Mouse (Mus musculus) liver, adult 2 months (tissue): Measurements from ENCODE around the gene Ctnnb1. TPM values are rescaled to one million over a fixed set of nuclear protein-coding genes. Genes with fewer than 3 reads are reported as not detected.

Source experiments
- DNase-seq: peaks from one replicate; pipeline ENCODE4 v3.0.0-alpha.2; 2011; ENCODE audit warnings: low read depth, low spot score; ENCODE audit errors: extremely low read depth
- H3K27ac ChIP-seq: fragments of 200-500 bp; replicated peaks from 2 replicates; pipeline ENCODE4 v1.5.1; 2012; ENCODE audit warnings: low read depth, mild to moderate bottlenecking, control low read depth, inconsistent platforms, low read length; ENCODE audit not compliant: insufficient read depth
- H3K27me3 ChIP-seq: fragments of 200-500 bp; 2 replicates; pipeline ENCODE4 v1.6.1; 2012; ENCODE audit warnings: mild to moderate bottlenecking, moderate library complexity, low read length, inconsistent platforms; ENCODE audit not compliant: control insufficient read depth, insufficient read depth
- H3K36me3 ChIP-seq: fragments of 200-500 bp; 2 replicates; pipeline ENCODE4 v1.6.1; 2012; ENCODE audit warnings: low read length, inconsistent platforms; ENCODE audit not compliant: control insufficient read depth, insufficient read depth
- H3K4me1 ChIP-seq: fragments of 200-500 bp; 2 replicates; pipeline ENCODE4 v1.6.1; 2011; ENCODE audit warnings: low read length; ENCODE audit not compliant: control insufficient read depth, insufficient read depth
- H3K4me3 ChIP-seq: fragments of 200-500 bp; 2 replicates; pipeline ENCODE4 v1.5.1; 2011; ENCODE audit warnings: low read depth, mild to moderate bottlenecking, control low read depth, low read length, moderate library complexity; ENCODE audit not compliant: insufficient read depth
- H3K79me2 ChIP-seq: fragments of 200-500 bp; 2 replicates; pipeline ENCODE4 v1.6.1; 2012; ENCODE audit warnings: inconsistent platforms, mild to moderate bottlenecking, low read length, moderate library complexity; ENCODE audit not compliant: control insufficient read depth, insufficient read depth
- H3K9ac ChIP-seq: fragments of 200-500 bp; 2 replicates; pipeline ENCODE4 v1.6.1; 2012; ENCODE audit warnings: low read depth, mild to moderate bottlenecking, control low read depth, inconsistent platforms, low read length
- CTCF ChIP-seq: fragments of 200-500 bp; IDR thresholded peaks from 2 replicates; pipeline ENCODE4 v1.5.1; 2011; ENCODE audit warnings: low read depth, low read length, control low read depth
- POLR2A ChIP-seq: fragments of 200-500 bp; IDR thresholded peaks from 2 replicates; pipeline ENCODE4 v1.6.1; 2011; ENCODE audit warnings: low read length, control low read depth; ENCODE audit not compliant: insufficient read depth; ENCODE audit errors: extremely low read depth
- WGBS: fragments of 180-500 bp; shearing (Covaris S2); methylation state at CpG from one replicate; pipeline ENCODE4 v1.1.7; 2018; 5-methylcytosine and 5-hydroxymethylcytosine counted together
- polyA plus RNA-seq: library from polyadenylated mRNA; depleted of rRNA; stranded (reverse); fragments of >200 nt; gene quantifications from 2 replicates; pipeline ENCODE4 v1.2.3, GENCODE M21; 2012
- total RNA-seq: library from RNA; depleted of rRNA; stranded (reverse); fragments of >200 nt; gene quantifications from 2 replicates; pipeline ENCODE4 v1.2.3, GENCODE M21; 2014

The Ctnnb1 gene
- total and polyA plus RNA-seq, 2 experiments, result 34.3 to 319 TPM

DNA sequence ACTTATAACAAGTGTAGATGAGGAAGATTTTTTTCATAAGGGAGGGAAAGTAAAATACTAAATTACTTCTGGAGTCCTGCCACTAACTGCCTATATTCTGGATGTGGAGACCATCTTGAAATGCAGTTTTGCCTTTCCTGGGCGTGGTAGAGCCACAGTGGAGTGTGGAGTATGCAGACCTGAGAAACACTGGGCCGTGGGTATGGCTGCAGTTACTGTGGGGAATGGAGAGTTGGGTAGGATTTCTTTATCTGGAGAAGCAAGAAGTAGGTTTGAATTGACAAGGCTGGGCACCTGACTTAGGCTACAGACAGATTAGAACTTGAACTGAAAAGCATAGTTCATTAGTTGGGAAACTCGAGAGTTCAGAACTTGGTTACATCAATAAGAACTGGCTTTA lies 15.2 kb downstream of the Ctnnb1 start:
- peaks cover 36% of the 10 kb centered on the region for H3K4me1 ChIP-seq
- H3K4me3 ChIP-seq, result no peak overlapping the region
- H3K27ac ChIP-seq, result no peak overlapping the region
- peaks cover 72% of the 10 kb centered on the region for H3K79me2 ChIP-seq
- no peaks in the 10 kb centered on the region for H3K36me3 ChIP-seq
- no peaks in the 10 kb centered on the region for H3K27me3 ChIP-seq
- DNase-seq, result peak; percentile 31
- 49% methylated on average over 3 of the region's 3 CpGs for WGBS
- no peak overlapping the region for H3K9ac ChIP-seq
- TF ChIP-seq CTCF (no peak), POLR2A (no peak)

DNA sequence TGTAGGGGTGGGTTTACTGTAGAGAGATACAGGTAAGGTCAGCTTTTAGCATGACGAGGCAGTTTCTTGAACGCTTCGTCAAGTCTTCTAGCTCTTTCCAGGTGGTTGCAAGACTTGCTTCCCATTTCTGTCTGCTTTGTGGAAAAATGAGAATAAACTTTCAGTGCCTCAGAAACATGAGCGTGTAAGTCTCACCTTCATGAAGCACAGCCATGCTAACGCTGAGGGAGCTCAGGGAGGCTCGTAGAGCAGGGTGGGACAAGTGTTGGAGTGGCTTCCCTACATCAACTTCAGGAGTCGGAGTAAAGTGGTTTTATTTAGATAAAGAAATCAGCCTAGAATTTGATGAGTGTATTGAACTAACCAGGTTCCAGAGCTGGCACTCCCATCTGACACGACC lies 17.1 kb downstream of the Ctnnb1 start:
- WGBS, result 70% methylated on average over 8 of the region's 8 CpGs
- H3K9ac ChIP-seq, result no peak overlapping the region
- peaks cover 58% of the 10 kb centered on the region for H3K79me2 ChIP-seq
- no peaks in the 10 kb centered on the region for H3K27me3 ChIP-seq
- H3K36me3 ChIP-seq, result peaks cover 6% of the 10 kb centered on the region; the same call in 1 of the 2 replicates
- no peak overlapping the region for H3K4me3 ChIP-seq
- DNase-seq, result no peak
- peaks cover 26% of the 10 kb centered on the region for H3K4me1 ChIP-seq
- H3K27ac ChIP-seq, result no peak overlapping the region
- TF ChIP-seq CTCF, result no peak
- no peak for TF ChIP-seq POLR2A

DNA sequence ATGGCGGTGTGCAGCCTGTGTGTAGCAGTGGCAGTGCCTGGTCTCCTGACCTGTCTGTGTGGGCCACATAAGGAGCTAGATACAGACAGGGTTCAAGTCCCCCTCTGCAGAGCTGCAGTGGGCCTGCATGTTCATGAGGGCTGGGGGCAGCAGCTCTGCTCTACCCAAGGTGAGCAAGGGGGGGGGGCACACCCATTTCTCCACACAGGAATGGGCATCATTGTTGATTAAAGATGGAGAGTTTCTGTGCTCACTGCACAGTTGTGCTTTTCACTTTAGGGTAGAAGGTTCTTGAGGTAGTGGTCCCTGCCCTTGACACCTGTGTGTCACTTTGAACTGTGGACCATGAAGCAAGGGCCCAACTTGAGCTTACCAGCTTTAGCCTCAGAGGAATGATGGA lies 19.8 kb downstream of the Ctnnb1 start:
- Histone ChIP-seq H3K36me3 (peaks cover 31% of the 10 kb centered on the region), H3K79me2 (peaks cover 38% of the 10 kb centered on the region), H3K9ac (no peak overlapping the region), H3K4me1 (peaks cover 11% of the 10 kb centered on the region), H3K27ac (no peak overlapping the region), H3K4me3 (no peak overlapping the region), H3K27me3 (no peaks in the 10 kb centered on the region)
- WGBS, result 97% methylated on average over 1 of the region's 1 CpGs
- DNase-seq, result no peak
- TF ChIP-seq POLR2A, result no peak
- TF ChIP-seq CTCF, result no peak

DNA sequence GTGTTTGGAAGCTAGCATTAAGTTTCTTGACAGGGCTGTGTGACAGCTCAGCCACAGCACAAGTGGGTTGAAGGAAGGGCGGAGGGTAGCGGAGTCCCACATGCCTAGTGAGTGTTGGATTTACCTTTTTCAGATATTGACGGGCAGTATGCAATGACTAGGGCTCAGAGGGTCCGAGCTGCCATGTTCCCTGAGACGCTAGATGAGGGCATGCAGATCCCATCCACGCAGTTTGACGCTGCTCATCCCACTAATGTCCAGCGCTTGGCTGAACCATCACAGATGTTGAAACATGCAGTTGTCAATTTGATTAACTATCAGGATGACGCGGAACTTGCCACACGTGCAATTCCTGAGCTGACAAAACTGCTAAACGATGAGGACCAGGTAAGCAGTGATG lies 21.7 kb downstream of the Ctnnb1 start:
- Histone ChIP-seq H3K27me3 (no peaks in the 10 kb centered on the region), H3K4me1 (peaks cover 6% of the 10 kb centered on the region), H3K36me3 (peaks cover 43% of the 10 kb centered on the region), H3K79me2 (peaks cover 26% of the 10 kb centered on the region), H3K27ac (no peak overlapping the region), H3K4me3 (no peak overlapping the region), H3K9ac (no peak overlapping the region)
- DNase-seq, result no peak
- 79% methylated on average over 12 of the region's 12 CpGs for WGBS
- no peak for TF ChIP-seq POLR2A
- TF ChIP-seq CTCF, result no peak

DNA sequence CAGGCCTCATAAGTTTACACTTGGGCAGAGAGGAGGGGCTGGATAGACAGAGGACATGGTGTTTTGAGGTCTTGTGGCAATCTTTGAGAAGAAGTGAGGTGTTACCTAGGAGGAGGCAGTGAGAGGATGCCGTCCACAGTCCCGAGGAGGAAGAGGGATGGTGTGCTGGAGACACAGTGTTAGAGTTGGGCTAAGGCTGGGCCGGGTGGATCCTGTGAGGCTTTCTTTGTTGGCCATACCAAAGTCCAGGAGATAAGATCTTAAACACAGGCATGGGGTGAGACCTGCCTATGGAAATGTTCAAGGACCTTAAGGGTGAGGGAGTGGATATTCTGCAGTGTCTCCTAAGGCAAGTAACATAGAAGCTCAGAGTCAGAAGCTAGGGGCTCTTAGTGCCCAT lies 22.9 kb downstream of the Ctnnb1 start:
- Histone ChIP-seq H3K79me2 (peaks cover 19% of the 10 kb centered on the region), H3K9ac (no peak overlapping the region), H3K4me3 (no peak overlapping the region), H3K4me1 (peaks cover 2% of the 10 kb centered on the region; the same call in 1 of the 2 replicates), H3K36me3 (peaks cover 53% of the 10 kb centered on the region), H3K27ac (no peak overlapping the region), H3K27me3 (no peaks in the 10 kb centered on the region)
- no peak for DNase-seq
- 43% methylated on average over 3 of the region's 3 CpGs for WGBS
- TF ChIP-seq CTCF, result no peak
- no peak for TF ChIP-seq POLR2A

DNA sequence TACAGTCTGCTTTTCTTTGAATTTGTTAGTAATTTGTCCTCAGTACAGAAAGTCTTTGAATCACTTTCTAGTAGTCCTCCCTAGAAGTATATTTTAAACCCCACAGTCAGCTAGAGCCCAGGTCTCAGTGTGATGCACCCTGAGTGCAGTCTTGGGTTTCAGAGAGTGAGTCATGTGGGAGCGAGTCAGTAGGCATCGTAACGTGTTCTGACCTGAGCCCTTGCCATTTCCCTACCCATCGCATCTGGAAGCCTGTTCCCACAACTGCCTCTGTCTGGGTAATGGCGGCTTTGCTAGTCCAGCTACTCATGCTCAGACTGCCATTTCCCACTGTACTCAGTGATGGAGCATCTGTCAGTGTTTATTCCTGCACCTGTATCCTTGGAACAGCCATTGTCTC lies 29.0 kb downstream of the Ctnnb1 start:
- Histone ChIP-seq H3K27ac (no peak overlapping the region), H3K4me3 (no peak overlapping the region), H3K27me3 (no peaks in the 10 kb centered on the region), H3K79me2 (no peaks in the 10 kb centered on the region), H3K36me3 (peaks cover 65% of the 10 kb centered on the region), H3K4me1 (peaks cover 2% of the 10 kb centered on the region; the same call in 1 of the 2 replicates), H3K9ac (no peak overlapping the region)
- no peak for TF ChIP-seq CTCF
- TF ChIP-seq POLR2A, result no peak
- DNase-seq, result no peak
- WGBS, result 93% methylated on average over 5 of the region's 5 CpGs
